Mouse (Mus musculus) forebrain, embryonic 16.5 days (tissue): Measurements from ENCODE around the gene Spert. TPM values are rescaled to one million over a fixed set of nuclear protein-coding genes. Genes with fewer than 3 reads are reported as not detected.

ENCODE experiments used
- ATAC-seq: fragments of 200-750 bp; cut with Nextera tagmentation; 2 replicates; pipeline ENCODE4 v1.8.0; 2017; ENCODE audit warnings: mild to moderate bottlenecking, moderate library complexity
- H3K27ac ChIP-seq: fragments of 300-500 bp; sonication (generic); 2 replicates; pipeline ENCODE4 v1.5.1; 2014; ENCODE audit warnings: low read length, control low read depth
- H3K27me3 ChIP-seq: fragments of 300-500 bp; sonication (generic); replicated peaks from 2 replicates; pipeline ENCODE4 v1.6.1; 2014; ENCODE audit warnings: low read length; ENCODE audit not compliant: control insufficient read depth, insufficient read depth
- H3K36me3 ChIP-seq: fragments of 300-500 bp; sonication (generic); 2 replicates; pipeline ENCODE4 v1.6.1; 2014; ENCODE audit not compliant: control insufficient read depth, insufficient read depth
- H3K4me1 ChIP-seq: fragments of 300-500 bp; sonication (generic); replicated peaks from 2 replicates; pipeline ENCODE4 v1.6.1; 2014; ENCODE audit warnings: low read length; ENCODE audit not compliant: control insufficient read depth, insufficient read depth
- H3K4me2 ChIP-seq: fragments of 300-500 bp; sonication (generic); 2 replicates; pipeline ENCODE4 v1.6.1; 2014; ENCODE audit warnings: mild to moderate bottlenecking, low read length, control low read depth
- H3K4me3 ChIP-seq: fragments of 300-500 bp; sonication (generic); replicated peaks from 2 replicates; pipeline ENCODE4 v1.5.1; 2014; ENCODE audit warnings: mild to moderate bottlenecking, low read length, control low read depth
- H3K9ac ChIP-seq: fragments of 300-500 bp; sonication (generic); replicated peaks from 2 replicates; pipeline ENCODE4 v1.6.1; 2014; ENCODE audit warnings: low read depth, low read length, control low read depth
- H3K9me3 ChIP-seq: fragments of 300-500 bp; sonication (generic); 2 replicates; pipeline ENCODE4 v1.6.1; 2016; ENCODE audit warnings: low read length; ENCODE audit not compliant: control insufficient read depth
- WGBS: fragments of 180-500 bp; shearing (Covaris S2); extraction: QIAGEN DNeasy Blood & Tissue Kit; methylation state at CpG from one replicate; pipeline ENCODE4 v1.1.7; 2014; 5-methylcytosine and 5-hydroxymethylcytosine counted together
- polyA plus RNA-seq: library from polyadenylated mRNA; unstranded; fragments of >200 nt; fragmentation: Nextera tagmentation; extraction: Ambion mirVana; gene quantifications from 2 replicates; pipeline ENCODE4 v1.2.1, GENCODE M21; 2015

Spert gene
- polyA plus RNA-seq, 1 experiment from 2014 or later: not detected

GRCm38 (mm10) chr14:75539205-75539604 lies 53.7 kb downstream of the Spert start:
- H3K9me3 ChIP-seq: no peaks in the 10 kb centered on the region
- no peak for ATAC-seq
- no peak overlapping the region for H3K4me2 ChIP-seq
- H3K27me3 ChIP-seq: no peaks in the 10 kb centered on the region
- H3K27ac ChIP-seq: no peak overlapping the region
- H3K4me3 ChIP-seq: no peak overlapping the region
- peaks cover 15% of the 10 kb centered on the region for H3K4me1 ChIP-seq
- no peak overlapping the region for H3K9ac ChIP-seq
- WGBS: 68% methylated on average over 2 of the region's 2 CpGs
- no peaks in the 10 kb centered on the region for H3K36me3 ChIP-seq

Other genes starting within 250 kb of the Spert start
- 4.1 and 4.4 TPM in 2 replicates for gene Siah3, start 137.1 kb downstream of the Spert start, polyA plus RNA-seq
- not detected in 2 replicates for gene Erich6b, start 49.1 kb upstream of the Spert start, polyA plus RNA-seq
- 24.1 and 24.7 TPM in 2 replicates for gene Cog3, start 161.4 kb upstream of the Spert start, polyA plus RNA-seq
- 9.3 and 10.0 TPM in 2 replicates for gene Slc25a30, start 193.9 kb upstream of the Spert start, polyA plus RNA-seq